Mouse (Mus musculus) macrophage (primary cell): ENCODE data around the gene Sardh. TPM values are rescaled to one million over a fixed set of nuclear protein-coding genes. Genes with fewer than 3 reads are reported as not detected.

Experiments
- H3K27ac ChIP-seq: fragments of 350-480 bp; formaldehyde crosslinking; 2 replicates; pipeline ENCODE4 v1.9.0; 2021
- H3K36me3 ChIP-seq: fragments of 350-480 bp; formaldehyde crosslinking; 2 replicates; pipeline ENCODE4 v1.9.0; 2021; ENCODE audit errors: inconsistent target
- H3K4me3 ChIP-seq: fragments of 350-480 bp; formaldehyde crosslinking; 2 replicates; pipeline ENCODE4 v1.9.0; 2021; ENCODE audit errors: inconsistent target
- H3K79me2 ChIP-seq: fragments of 350-480 bp; formaldehyde crosslinking; 2 replicates; pipeline ENCODE4 v1.9.0; 2021; ENCODE audit errors: inconsistent target
- WGBS: methylation state at CpG from one replicate; pipeline ENCODE4 v1.1.7; 2026; ENCODE audit warnings: inconsistent platforms; ENCODE audit not compliant: missing documents; 5-methylcytosine and 5-hydroxymethylcytosine counted together
- polyA plus RNA-seq: library from polyadenylated mRNA; stranded (reverse); fragments of 250-400 nt; gene quantifications from 3 replicates; pipeline ENCODE4 v1.2.4, GENCODE M21; 2018; ENCODE audit warnings: inconsistent platforms

The Sardh gene
- polyA plus RNA-seq, 1 experiment from 2014 or later = 0.89 TPM

DNA sequence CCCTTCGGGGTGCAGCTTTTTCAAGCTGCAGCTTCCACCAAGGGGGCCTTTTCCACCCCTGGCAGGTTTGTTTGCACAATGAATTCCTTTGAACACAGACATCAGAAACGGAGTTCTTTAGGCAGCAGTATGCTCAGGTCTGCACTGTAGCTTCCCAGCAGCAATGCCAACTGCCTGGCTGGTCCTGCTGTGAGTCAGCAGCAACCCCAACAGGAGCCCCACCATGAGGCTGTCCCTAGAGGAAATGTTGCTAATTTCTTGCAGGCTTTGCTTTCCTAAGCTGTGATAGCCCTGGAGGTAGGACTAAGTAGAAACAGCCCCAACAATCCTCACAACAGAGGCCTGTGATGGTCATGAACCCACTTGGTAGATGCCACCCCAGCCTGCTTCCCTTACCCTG is 81.1 kb downstream of the Sardh start:
- WGBS = 40% methylated on average over 2 of the region's 2 CpGs
- no peaks in the 10 kb centered on the region for H3K36me3 ChIP-seq
- no peaks in the 10 kb centered on the region for H3K79me2 ChIP-seq
- no peak overlapping the region for H3K27ac ChIP-seq
- no peak overlapping the region for H3K4me3 ChIP-seq

DNA sequence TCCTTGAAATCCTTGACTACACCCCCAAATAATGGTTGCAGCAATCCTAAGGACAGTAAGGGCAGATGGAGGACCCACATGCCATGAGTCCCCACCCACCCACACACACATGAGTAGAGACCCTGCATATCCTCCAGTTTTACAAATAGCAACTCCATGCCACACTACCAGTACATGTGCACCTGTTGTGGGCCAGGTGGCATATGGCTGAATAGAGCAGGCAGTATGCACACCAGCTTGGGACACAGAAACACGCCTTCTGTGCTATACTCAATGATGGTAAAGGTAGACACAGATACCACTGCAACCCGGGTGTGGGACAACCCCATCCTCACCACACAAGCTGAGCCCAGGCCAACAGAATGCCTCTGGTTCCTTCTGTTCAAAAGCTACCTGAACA is 82.1 kb downstream of the Sardh start:
- no peaks in the 10 kb centered on the region for H3K36me3 ChIP-seq

DNA sequence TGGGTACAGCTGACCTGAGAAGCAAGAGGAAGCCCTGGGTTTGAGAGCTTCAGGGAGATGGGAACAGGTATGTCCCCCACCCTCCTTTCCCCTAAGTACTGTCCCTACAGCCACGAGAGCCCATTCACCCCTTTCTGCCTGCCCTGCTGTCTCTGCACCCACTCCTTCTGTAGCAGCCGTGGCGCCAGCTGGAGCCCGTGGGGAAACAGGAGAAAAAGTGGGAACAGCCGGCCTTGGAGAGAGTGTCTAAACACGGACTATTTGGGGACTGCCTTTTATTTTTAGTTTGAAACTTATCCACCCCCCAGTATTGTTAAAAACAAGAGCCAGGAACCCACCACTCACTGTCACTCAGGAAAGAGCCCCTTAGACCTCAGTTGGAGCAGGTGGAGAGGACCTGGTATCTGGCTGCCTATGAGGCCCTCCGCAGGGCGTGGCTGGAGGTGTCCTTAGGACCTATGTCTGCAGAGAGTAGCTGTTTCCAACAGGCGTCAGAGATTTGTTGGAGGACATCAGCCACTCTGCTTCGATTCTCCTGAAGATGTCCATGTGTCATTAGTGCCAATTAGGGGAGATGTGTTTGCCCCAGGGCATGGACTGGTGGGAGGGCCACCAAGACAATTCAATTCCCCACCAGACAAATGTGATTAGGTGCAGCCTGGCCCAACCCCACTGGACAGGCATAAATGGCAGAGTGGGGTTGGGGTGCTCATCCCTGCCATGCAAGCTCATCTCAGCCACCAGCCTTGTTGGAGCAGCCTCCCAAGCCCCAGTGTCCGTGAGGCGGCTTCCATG is 83.1 kb downstream of the Sardh start, which contains the start of gene Dbh:
Gene Dbh (plus strand): TSS at position 438 of the 795 bp plus-strand sequence.
- H3K36me3 ChIP-seq = no peaks in the 10 kb centered on the region
- H3K4me3 ChIP-seq = no peak within 1 kb of the TSS
- no peak within 1 kb of the TSS for H3K27ac ChIP-seq
- 87% methylated on average over 12 of the region's 12 CpGs for WGBS
- H3K79me2 ChIP-seq = no peaks in the 10 kb centered on the region

More for the DNA sequence above, 82.1 kb downstream of the Sardh start:
- no peak overlapping the region for H3K4me3 ChIP-seq
- H3K79me2 ChIP-seq = no peaks in the 10 kb centered on the region
- H3K27ac ChIP-seq = no peak overlapping the region
- 100% methylated on average over 2 of the region's 2 CpGs for WGBS

DNA sequence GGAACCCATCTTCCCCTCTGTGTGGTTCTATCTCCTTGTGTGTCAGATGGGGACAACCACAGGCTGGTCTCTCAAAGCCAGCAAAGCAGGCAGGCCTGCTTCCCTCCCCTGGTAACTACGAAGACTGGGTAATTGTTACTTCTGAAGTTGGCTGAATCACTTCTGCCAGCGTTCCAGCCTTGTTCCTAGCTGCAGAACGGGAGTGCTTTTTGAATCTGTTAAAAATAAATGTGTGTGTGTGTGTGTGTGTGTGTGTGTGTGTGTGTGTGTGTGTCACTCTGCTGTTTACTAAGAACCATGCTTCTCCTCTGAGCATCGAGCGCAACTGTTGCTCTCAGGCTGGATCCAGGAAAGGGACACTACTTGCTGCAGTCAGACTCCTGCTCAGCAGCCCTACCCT is 84.3 kb downstream of the Sardh start:
- no peak overlapping the region for H3K4me3 ChIP-seq
- no peaks in the 10 kb centered on the region for H3K79me2 ChIP-seq
- no peak overlapping the region for H3K27ac ChIP-seq
- no peaks in the 10 kb centered on the region for H3K36me3 ChIP-seq
- WGBS = 58% methylated on average over 5 of the region's 5 CpGs

DNA sequence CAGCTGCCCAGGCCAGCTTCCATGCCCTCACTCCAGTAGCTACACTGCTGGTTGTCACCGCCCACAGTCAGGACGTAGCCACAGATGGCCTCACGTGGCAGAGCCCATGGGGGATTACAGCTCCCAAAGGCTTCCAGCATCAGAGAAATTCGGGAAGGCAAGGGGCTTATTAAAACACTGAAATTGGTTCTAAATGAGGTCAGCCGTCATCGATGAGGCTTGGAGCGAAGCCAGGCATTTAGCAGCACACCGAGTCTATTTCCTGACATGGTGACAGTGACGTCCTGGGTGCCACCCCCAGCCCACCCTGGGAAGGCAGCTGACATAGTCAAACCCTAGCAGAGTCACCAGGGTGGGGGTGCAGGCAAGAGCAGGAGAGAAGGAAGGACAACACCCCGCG is 85.5 kb downstream of the Sardh start:
- H3K36me3 ChIP-seq = no peaks in the 10 kb centered on the region
- H3K79me2 ChIP-seq = no peaks in the 10 kb centered on the region
- H3K4me3 ChIP-seq = no peak overlapping the region
- no peak overlapping the region for H3K27ac ChIP-seq
- 69% methylated on average over 9 of the region's 11 CpGs for WGBS

DNA sequence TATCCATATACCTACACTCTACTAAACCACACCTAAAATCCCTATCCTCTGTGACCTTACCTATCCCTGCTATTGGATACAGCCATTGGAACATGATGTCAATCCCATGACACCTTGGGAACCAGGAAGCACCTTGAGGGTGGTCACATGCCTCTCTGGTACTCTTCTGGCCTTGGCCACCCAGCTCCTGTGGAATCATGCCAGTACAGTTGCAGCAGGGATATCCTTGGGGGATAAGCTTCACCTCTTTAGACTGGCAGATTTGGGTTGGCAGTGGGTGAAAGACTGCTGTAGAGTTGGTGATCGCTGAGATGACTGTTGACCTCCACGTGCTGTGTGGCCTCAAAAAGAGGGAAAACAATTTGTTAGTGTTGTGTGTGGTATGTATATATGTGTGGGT is 86.6 kb downstream of the Sardh start:
- WGBS = 83% methylated on average over 2 of the region's 2 CpGs
- no peaks in the 10 kb centered on the region for H3K79me2 ChIP-seq
- H3K4me3 ChIP-seq = no peak overlapping the region
- no peak overlapping the region for H3K27ac ChIP-seq
- H3K36me3 ChIP-seq = no peaks in the 10 kb centered on the region

DNA sequence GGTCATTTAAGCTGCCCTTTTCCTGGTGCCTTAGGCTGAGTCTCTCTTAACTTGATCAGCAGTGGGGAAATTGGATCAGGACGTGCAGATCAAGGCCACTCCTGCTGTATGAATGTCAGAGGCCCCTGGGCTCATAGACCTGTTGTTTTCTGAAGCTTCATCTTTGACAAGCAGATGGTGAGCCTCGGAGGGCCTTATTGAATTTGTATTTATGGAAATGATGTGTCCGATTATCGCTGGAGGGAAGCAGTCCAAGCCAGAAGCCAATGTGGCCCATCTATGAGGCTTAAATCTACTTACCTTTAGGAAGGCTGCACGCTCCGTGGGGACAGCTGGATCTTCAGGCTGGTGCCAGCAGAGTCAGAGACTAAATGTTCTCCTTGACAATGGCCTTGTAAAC is 91.5 kb downstream of the Sardh start:
- Histone ChIP-seq H3K27ac (no peak overlapping the region), H3K36me3 (no peaks in the 10 kb centered on the region), H3K4me3 (no peak overlapping the region), H3K79me2 (no peaks in the 10 kb centered on the region)
- WGBS = 89% methylated on average over 6 of the region's 6 CpGs

DNA sequence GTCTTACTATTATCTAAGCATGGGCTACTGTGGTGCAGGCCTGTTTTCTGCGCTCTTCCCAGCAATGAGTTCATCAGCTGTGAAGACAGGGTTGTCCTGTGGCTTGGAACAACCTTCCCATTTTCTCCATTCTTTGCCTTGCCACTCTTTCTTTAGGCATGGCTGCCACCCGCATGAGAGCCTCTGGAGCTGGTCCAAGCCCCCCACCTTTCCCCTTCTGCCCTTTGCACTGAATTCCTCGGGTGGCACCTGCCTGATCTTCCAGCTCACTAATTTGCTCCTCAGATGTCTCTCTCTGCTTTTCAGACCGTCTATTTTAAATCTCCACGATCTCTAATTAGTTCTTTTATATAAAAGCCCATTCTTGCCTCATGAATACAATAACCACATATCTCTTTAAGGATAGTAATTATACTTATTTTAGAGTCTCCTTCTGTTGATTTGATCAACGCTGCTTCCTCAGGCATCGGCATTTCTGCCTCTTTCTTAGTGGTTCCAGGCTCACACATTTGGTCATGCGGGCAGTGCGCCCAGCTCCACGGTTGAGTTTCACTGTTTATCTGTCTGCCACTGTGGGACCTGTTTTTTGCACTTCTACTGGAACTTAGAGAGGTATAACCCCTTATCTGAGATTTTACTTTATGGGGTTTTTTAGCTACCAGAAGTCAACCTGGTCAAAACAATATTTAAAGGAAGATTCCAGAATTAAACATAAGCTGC is 93.5 kb downstream of the Sardh start:
- 89% methylated on average over 10 of the region's 10 CpGs for WGBS
- H3K27ac ChIP-seq = no peak overlapping the region
- H3K79me2 ChIP-seq = no peaks in the 10 kb centered on the region
- no peak overlapping the region for H3K4me3 ChIP-seq
- no peaks in the 10 kb centered on the region for H3K36me3 ChIP-seq

DNA sequence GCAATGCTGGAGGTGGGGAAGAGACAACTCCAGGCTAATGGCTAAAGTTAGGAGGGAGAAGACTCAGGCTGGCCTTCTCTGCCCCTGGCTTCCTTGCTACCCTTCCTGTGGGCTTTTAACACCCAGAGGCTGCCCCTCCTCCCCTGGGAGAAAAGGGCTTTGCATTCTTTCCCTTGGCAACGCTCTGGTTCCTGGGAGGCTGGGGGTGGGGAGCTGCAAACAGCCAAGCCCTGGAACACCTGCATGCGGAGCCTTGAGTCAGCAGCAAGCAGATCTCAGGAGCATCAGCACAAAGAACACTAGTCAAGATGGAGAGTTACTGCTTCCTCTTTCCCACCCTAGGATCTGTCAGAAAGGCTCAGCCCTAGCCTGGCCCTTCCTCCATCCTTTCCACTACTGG is 98.7 kb downstream of the Sardh start:
- no peak overlapping the region for H3K4me3 ChIP-seq
- WGBS = 14% methylated on average over 2 of the region's 2 CpGs
- H3K79me2 ChIP-seq = no peaks in the 10 kb centered on the region
- no peaks in the 10 kb centered on the region for H3K36me3 ChIP-seq
- no peak overlapping the region for H3K27ac ChIP-seq

DNA sequence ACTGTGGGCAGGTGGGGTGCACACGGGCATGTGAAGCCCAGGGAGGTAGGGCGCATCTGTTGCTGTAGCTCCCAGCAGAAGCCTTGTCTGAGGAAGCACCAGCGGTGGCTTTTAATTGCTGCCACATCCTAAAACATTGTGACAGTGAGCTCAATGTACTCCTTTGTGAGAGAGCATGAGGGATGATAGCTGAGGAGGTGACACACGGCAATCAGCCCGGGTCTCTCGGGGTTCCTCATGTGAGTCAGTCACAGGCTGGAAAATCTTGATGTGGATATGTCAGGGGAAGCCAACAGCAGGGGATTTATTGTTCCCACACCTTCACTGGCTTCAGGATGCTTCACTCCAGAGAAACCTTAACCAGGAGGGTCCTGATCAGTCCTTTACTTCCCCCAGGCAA is 101.3 kb downstream of the Sardh start:
- H3K27ac ChIP-seq = no peak overlapping the region
- no peaks in the 10 kb centered on the region for H3K79me2 ChIP-seq
- H3K36me3 ChIP-seq = no peaks in the 10 kb centered on the region
- WGBS = 62% methylated on average over 6 of the region's 6 CpGs
- H3K4me3 ChIP-seq = no peak overlapping the region

DNA sequence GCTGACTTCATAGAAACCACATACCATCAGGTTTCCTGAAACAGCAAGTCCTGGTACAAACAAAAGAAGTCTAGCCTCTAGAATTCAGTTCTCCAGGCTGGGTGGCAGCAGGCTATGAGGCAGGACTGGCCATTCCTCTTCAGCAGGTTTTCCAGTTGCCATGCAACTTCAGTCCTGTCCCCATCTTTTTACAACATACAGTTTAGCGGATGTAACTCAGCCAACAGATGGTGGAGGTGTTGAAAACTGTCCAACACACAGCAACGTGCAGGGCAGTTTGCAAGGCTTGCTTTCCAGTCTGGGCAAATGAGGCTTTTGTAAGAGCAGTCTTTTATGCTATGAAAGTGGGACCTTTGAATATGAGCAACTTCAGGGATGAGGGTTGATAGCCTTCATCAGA is 103.2 kb downstream of the Sardh start:
- Histone ChIP-seq H3K79me2 (no peaks in the 10 kb centered on the region), H3K36me3 (no peaks in the 10 kb centered on the region)
- 71% methylated on average over 2 of the region's 2 CpGs for WGBS

DNA sequence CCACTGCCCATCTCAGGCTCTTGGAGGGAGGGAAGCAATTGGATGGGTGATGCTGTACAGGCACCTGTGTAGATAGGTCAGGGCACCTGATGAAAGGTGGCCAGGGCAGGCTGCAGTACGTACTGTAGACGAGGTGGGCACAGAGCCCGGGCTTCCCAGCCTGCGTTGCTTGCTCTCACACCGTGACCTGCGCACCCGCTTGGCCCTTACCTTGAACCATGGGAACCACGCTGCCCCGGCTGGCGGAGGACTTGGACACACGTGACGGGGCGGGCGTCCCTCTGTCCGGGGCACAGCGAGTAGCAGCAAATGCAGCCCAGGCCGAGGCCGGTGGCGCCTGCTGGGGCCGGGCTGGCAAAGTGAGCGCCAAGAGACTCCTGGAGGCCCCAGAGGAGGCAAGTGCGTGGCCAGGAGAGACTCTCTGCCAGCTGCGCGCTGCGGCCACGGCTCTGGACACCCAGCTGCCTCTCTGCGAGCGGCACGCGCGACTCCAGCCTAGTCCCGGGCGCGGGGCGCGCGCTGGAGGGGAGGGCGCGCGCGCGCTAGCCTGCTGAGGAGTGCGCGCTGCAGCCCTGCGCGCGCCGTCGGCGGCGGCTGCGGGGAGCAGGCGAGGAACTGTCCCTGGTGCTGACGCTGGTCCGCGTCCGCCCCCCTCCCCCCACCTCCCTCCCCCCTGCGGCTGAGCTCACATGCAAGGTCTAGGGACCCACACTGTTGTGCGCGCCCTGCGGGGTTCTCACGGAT is 106.0 kb downstream of the Sardh start, which contains the start of gene Fam163b:
Gene Fam163b (minus strand): TSS at position 542 of the 744 bp plus-strand sequence.
- H3K36me3 ChIP-seq = no peaks in the 10 kb centered on the region
- WGBS = 5% methylated on average over 34 of the region's 62 CpGs
- H3K27ac ChIP-seq = no peak within 1 kb of the TSS
- H3K4me3 ChIP-seq = no peak within 1 kb of the TSS
- no peaks in the 10 kb centered on the region for H3K79me2 ChIP-seq

More for the DNA sequence above, 103.2 kb downstream of the Sardh start:
- Histone ChIP-seq H3K4me3 (no peak overlapping the region), H3K27ac (no peak overlapping the region)
